Mouse (Mus musculus): ENCODE measurements around the gene 2610301B20Rik. TPM values are rescaled to one million over a fixed set of nuclear protein-coding genes. Genes with fewer than 3 reads are reported as not detected.
"Not testable (repeated sequence)": the region's sequence is repeated elsewhere in the genome, so short reads cannot be mapped to it uniquely, and the experiment has no call there.

Gene 2610301B20Rik
- polyA plus RNA-seq, 1 experiment from 2014 or later, result 22.9 TPM

- Histone ChIP-seq H3K4me3 (peak overlapping the region; percentile 89), H3K27ac (peak overlapping the region; percentile 56; the same call in 1 of the 2 replicates), H3K36me3 (no peaks in the 10 kb centered on the region), H3K27me3 (ENCODE audit: insufficient read depth, poor library complexity, severe bottlenecking) (no peaks in the 10 kb centered on the region), H3K9me3 (no peaks in the 10 kb centered on the region), H3K4me1 (no peaks in the 10 kb centered on the region)
- 3% methylated on average over 8 of the region's 8 CpGs for WGBS
- no peak for DNase-seq (ENCODE audit: low spot score)
Observed at GRCm38 (mm10) chr4:10873549-10873919, 764 bp upstream of the 2610301B20Rik start.

DNA sequence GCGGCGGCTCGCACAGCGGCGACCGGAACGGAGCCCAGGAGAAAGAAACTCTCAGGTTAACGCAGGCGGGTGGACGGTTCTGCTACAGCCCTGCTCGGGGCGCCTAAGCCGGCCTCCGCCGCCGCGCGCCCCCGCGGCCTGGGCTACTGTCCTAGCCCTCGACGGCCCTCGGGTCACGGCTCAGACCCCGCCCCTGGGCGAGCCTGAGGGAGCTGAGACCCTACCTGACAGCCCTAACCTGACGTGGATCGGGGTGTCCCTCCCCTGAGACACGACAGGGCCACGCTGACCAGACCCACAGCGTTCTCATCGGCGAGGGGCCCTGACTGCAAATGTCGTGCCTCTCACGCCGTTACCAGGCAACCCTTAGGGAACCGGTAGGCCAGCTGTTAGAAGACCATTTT is 422 bp downstream of the 2610301B20Rik start:
- H3K36me3 ChIP-seq, result no peaks in the 10 kb centered on the region
- H3K4me1 ChIP-seq, result no peaks in the 10 kb centered on the region
- DNase-seq (ENCODE audit: low spot score), result peak; percentile 86
- peak overlapping the region; percentile 94 for H3K27ac ChIP-seq
- H3K27me3 ChIP-seq (ENCODE audit: insufficient read depth, poor library complexity, severe bottlenecking), result no peaks in the 10 kb centered on the region
- H3K4me3 ChIP-seq, result peak overlapping the region; percentile 89
- under 1% methylated on average over 37 of the region's 37 CpGs for WGBS
- H3K9me3 ChIP-seq, result no peaks in the 10 kb centered on the region

DNA sequence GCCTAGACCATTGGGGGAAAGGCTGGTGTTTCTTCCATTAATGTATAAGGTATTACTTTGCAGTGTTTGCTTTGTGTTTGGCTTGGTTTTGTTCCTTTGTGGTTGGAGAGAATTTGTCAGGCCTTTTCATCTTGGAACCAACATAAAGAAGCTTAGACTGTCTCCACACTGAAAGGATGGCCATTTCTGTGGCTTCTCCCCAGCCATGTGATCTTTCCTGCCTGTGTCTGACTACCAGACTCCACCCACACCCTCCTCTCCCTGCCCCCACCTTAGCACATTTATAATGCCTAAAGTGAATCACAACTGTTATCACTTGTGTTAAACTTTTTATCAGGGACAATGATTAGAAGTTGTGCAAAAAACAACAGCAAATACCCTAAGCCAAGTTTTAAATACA is 1.1 kb downstream of the 2610301B20Rik start:
- Histone ChIP-seq H3K9me3 (no peaks in the 10 kb centered on the region), H3K36me3 (no peaks in the 10 kb centered on the region), H3K27ac (peak overlapping the region; percentile 94), H3K27me3 (ENCODE audit: insufficient read depth, poor library complexity, severe bottlenecking) (no peaks in the 10 kb centered on the region), H3K4me1 (no peaks in the 10 kb centered on the region), H3K4me3 (peak overlapping the region; percentile 89)
- no peak for DNase-seq (ENCODE audit: low spot score)

- no peaks in the 10 kb centered on the region for H3K4me1 ChIP-seq
- DNase-seq (ENCODE audit: low spot score), result no peak
- H3K27ac ChIP-seq, result no peak overlapping the region
- 78% methylated on average over 1 of the region's 1 CpGs for WGBS
- H3K27me3 ChIP-seq (ENCODE audit: insufficient read depth, poor library complexity, severe bottlenecking), result no peaks in the 10 kb centered on the region
- H3K36me3 ChIP-seq, result no peaks in the 10 kb centered on the region
- H3K4me3 ChIP-seq, result no peak overlapping the region
- no peaks in the 10 kb centered on the region for H3K9me3 ChIP-seq
Observed at GRCm38 (mm10) chr4:10877057-10877456, 2.8 kb downstream of the 2610301B20Rik start.

DNA sequence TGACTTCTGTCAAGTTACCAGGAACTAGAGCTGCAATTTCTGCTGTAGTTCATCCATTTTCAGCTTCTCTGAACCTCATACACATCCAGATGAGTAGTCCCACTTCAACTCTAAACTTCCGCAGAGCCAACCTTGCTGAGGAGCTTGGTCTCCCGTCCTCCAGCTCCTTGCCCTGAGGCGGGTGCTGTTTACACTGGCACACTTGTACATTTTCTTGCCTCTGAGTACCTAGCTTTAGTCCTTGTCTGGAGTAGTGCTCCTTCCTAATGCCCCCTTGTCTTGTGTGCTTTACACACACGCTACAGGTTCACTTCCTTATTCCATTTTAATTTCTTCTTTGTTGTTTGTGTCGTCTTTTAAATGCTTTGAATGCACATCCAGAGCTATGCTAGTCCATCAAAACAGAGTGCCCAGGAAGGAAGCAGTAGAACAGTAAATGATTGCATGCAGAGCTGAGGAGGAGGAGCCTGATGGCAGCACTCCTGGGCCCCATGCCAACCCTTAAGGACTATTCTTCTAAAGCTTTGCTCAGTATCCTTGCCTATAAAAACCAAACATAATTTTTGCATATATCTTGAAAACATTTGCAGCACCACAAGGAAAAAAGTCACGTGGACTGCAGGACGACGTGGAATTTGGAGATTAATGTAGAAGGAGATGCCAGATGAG is 9.6 kb downstream of the 2610301B20Rik start:
- H3K9me3 ChIP-seq, result 0 out of 2 replicates have a peak, but pooled peaks cover 3% of the 10 kb centered on the region
- H3K4me3 ChIP-seq, result no peak overlapping the region
- 89% methylated on average over 8 of the region's 8 CpGs for WGBS
- H3K36me3 ChIP-seq, result peaks cover 44% of the 10 kb centered on the region
- no peak overlapping the region for H3K27ac ChIP-seq
- DNase-seq (ENCODE audit: low spot score), result no peak
- peaks cover 8% of the 10 kb centered on the region; the same call in 1 of the 2 replicates for H3K4me1 ChIP-seq
- no peaks in the 10 kb centered on the region for H3K27me3 ChIP-seq (ENCODE audit: insufficient read depth, poor library complexity, severe bottlenecking)

DNA sequence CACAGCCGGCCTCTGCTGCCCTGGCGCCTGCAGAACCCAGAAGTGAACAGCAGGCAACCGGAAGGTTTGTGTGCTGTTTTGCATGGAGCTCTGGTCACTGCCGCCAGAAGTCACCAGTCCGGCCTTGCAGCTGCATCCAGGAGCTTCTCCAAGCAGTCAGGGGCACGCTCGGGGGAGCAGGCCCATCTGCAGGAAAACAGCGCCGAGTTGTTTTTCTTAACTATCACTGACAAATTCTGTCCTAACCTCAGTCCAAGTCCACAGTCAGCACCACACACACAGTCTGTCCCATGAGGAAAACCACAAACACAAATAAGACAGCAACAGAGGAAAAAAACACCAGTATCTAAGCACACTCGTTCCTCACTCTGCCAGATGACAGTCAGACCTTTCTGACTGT is 14.5 kb downstream of the 2610301B20Rik start:
- DNase-seq (ENCODE audit: low spot score), result no peak
- H3K9me3 ChIP-seq, result peaks cover 8% of the 10 kb centered on the region; the same call in 1 of the 2 replicates
- 93% methylated on average over 10 of the region's 10 CpGs for WGBS
- no peak overlapping the region for H3K4me3 ChIP-seq
- H3K4me1 ChIP-seq, result peaks cover 8% of the 10 kb centered on the region; the same call in 1 of the 2 replicates
- peaks cover 44% of the 10 kb centered on the region for H3K36me3 ChIP-seq
- H3K27me3 ChIP-seq (ENCODE audit: insufficient read depth, poor library complexity, severe bottlenecking), result no peaks in the 10 kb centered on the region
- no peak overlapping the region for H3K27ac ChIP-seq

- Histone ChIP-seq H3K4me3 (no peak overlapping the region), H3K27me3 (ENCODE audit: insufficient read depth, poor library complexity, severe bottlenecking) (no peaks in the 10 kb centered on the region), H3K4me1 (no peaks in the 10 kb centered on the region), H3K27ac (no peak overlapping the region), H3K36me3 (peaks cover 23% of the 10 kb centered on the region), H3K9me3 (no peaks in the 10 kb centered on the region)
- DNase-seq (ENCODE audit: low spot score), result no peak
- WGBS, result 85% methylated on average over 4 of the region's 4 CpGs
Observed at GRCm38 (mm10) chr4:10896262-10896661, 22.0 kb downstream of the 2610301B20Rik start.

- Histone ChIP-seq H3K4me3 (no peak overlapping the region), H3K36me3 (peaks cover 23% of the 10 kb centered on the region), H3K4me1 (no peaks in the 10 kb centered on the region), H3K27ac (no peak overlapping the region), H3K27me3 (ENCODE audit: insufficient read depth, poor library complexity, severe bottlenecking) (no peaks in the 10 kb centered on the region), H3K9me3 (no peaks in the 10 kb centered on the region)
- no peak for DNase-seq (ENCODE audit: low spot score)
Observed at GRCm38 (mm10) chr4:10896859-10897258, 22.6 kb downstream of the 2610301B20Rik start.

DNA sequence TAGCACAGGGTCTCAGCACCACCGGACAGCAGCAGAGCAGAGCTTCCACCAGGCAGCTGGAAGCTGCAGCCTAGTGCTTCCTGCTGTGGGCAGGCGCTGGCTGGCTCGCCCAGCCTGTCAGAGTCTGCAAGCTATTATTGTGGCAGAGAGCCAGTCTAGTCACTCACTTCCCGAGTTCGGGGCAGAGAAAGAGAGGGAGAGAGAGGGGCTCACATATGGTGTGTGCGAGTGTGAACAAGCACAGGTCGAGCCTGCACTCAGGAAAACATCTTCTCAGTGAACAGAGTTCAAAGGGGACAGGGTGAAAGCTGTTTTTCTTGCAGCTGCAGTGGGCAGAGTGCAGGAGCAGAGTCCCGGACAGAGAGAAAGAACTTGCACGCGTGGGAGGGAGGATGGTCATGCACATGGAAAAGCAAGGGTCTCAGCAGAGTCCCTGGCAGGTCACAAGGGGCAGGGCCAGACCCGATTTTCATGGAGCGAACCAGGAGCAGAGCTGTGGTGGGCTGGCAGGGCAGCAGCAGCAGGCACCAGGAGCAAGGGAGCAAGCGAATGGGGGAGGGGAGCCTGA is 31.0 kb downstream of the 2610301B20Rik start:
- Histone ChIP-seq H3K27me3 (ENCODE audit: insufficient read depth, poor library complexity, severe bottlenecking) (no peaks in the 10 kb centered on the region), H3K36me3 (no peaks in the 10 kb centered on the region), H3K4me1 (peaks cover 13% of the 10 kb centered on the region), H3K4me3 (peak overlapping the region; percentile 45), H3K27ac (peak overlapping the region; percentile 76), H3K9me3 (no peaks in the 10 kb centered on the region)
- 4% methylated on average over 13 of the region's 13 CpGs for whole genome bisulfite sequencing
- no peak for DNase-seq (ENCODE audit: low spot score)

DNA sequence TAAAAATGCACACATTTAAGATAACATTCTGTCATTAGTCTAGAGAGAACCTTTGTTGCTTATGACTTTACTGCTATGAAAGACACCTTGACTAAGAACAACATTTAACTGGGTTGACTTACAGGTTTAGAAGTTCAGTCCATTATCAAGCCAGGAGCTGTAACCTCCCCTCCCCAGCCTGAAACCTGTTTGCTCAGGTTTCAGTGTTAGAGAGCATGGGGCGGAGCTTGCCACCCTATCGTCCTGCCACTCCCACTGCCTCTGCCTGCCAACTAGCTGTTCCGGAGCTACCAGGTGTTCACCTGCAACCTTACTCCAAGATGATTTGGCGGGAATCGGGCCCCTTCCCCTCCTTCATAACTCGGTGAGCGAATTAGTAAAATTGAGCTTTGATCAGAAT is 37.1 kb downstream of the 2610301B20Rik start:
- not testable (repeated sequence) for H3K27ac ChIP-seq; DNase-seq (ENCODE audit: low spot score); H3K27me3 ChIP-seq (ENCODE audit: insufficient read depth, poor library complexity, severe bottlenecking); H3K9me3 ChIP-seq; H3K4me1 ChIP-seq; H3K36me3 ChIP-seq; H3K4me3 ChIP-seq
- 43% methylated on average over 7 of the region's 7 CpGs for WGBS

GRCm38 (mm10) chr4:10911909-10912478 is 37.7 kb downstream of the 2610301B20Rik start:
- no peaks in the 10 kb centered on the region for H3K4me1 ChIP-seq
- H3K27ac ChIP-seq, result no peak overlapping the region
- no peaks in the 10 kb centered on the region for H3K36me3 ChIP-seq
- no peaks in the 10 kb centered on the region for H3K9me3 ChIP-seq
- no peak overlapping the region for H3K4me3 ChIP-seq
- DNase-seq (ENCODE audit: low spot score), result no peak
- H3K27me3 ChIP-seq (ENCODE audit: insufficient read depth, poor library complexity, severe bottlenecking), result no peaks in the 10 kb centered on the region
- WGBS, result 71% methylated on average over 6 of the region's 6 CpGs

GRCm38 (mm10) chr4:10912611-10913301 is 38.5 kb downstream of the 2610301B20Rik start:
- no peaks in the 10 kb centered on the region for H3K36me3 ChIP-seq
- H3K27ac ChIP-seq, result no peak overlapping the region
- DNase-seq (ENCODE audit: low spot score), result peak; percentile 90
- no peaks in the 10 kb centered on the region for H3K27me3 ChIP-seq (ENCODE audit: insufficient read depth, poor library complexity, severe bottlenecking)
- H3K4me3 ChIP-seq, result no peak overlapping the region
- H3K9me3 ChIP-seq, result no peaks in the 10 kb centered on the region
- no peaks in the 10 kb centered on the region for H3K4me1 ChIP-seq
- 33% methylated on average over 7 of the region's 7 CpGs for WGBS

DNA sequence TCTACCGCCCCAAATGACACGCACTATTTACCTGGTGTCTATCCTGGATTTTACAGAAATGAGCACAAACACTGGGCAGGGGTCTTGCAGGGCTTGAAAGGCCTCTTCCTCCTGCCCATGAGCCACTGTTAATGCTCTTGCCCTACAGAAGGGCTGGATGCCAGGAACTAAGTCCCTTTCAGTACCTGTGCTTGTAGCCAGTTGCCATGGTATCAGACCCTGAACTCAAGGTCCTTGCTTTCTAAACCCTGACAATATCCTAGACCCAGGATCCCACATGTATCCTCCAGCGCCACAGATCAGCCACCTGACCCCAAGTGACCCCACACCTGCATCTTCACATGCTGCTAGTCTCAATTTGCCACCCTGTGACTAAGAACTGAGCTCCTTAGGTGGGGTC is 39.1 kb downstream of the 2610301B20Rik start:
- no peak for DNase-seq (ENCODE audit: low spot score)
- WGBS, result 82% methylated on average over 3 of the region's 3 CpGs
- H3K36me3 ChIP-seq, result no peaks in the 10 kb centered on the region
- no peaks in the 10 kb centered on the region for H3K27me3 ChIP-seq (ENCODE audit: insufficient read depth, poor library complexity, severe bottlenecking)
- peaks cover 4% of the 10 kb centered on the region for H3K4me1 ChIP-seq
- H3K27ac ChIP-seq, result no peak overlapping the region
- H3K9me3 ChIP-seq, result no peaks in the 10 kb centered on the region
- no peak overlapping the region for H3K4me3 ChIP-seq

Data from heart, embryonic 10.5 days (tissue).